In the genomic region with DNA sequence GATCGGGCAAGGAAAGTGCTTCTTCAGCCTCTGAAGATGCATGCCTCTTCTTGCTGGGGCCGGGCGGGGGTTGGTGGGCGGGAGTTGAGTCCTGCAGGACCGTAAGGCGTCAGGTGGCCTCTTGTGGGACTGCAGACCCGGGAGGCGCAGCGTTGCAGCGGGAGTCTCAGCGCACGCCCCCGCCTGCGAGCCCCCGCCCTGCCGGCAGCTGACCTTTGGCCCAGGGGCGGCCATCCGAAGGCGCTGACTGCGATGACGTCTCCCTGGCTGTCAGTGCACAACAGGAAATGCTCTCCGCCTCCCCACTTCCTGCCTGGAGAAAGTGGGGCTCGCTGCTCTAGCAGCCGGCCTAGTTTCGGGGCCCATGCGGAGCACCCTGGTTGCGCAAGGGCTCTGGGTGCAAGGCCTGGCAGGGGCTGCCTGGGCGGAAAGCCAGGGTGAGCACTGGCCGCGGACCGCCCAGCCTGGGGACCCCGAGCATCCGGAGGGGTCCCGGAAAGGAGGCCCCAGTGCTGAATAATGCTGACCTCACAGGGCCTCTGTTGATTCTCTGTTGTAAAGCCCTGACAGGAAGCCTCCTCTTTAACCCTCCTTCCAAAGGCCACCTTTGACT, we compare ENCODE assay signal across 7 mouse cellular contexts. TPM values are rescaled to one million over a fixed set of nuclear protein-coding genes. Genes with fewer than 3 reads are reported as not detected.
DNase-seq lines count a peak whose midpoint lies in the region; ATAC-seq lines count a peak whose summit lies in the region.

No protein-coding gene starts in this region.

- H3K4me2 ChIP-seq in embryonic facial prominence, embryonic 13.5 days, result peak overlapping the region; percentile 86
- H3K4me2 ChIP-seq in limb, embryonic 15.5 days, result peak overlapping the region; percentile 69
- peak overlapping the region; percentile 77 for H3K4me2 ChIP-seq in midbrain, embryonic 16.5 days (ENCODE audit: low read length)

- H3K36me3 ChIP-seq in embryonic facial prominence, embryonic 13.5 days, result no peaks in the 10 kb centered on the region
- no peaks in the 10 kb centered on the region for H3K36me3 ChIP-seq in limb, embryonic 15.5 days
- no peaks in the 10 kb centered on the region for H3K36me3 ChIP-seq in midbrain, embryonic 16.5 days (ENCODE audit: control insufficient read depth, insufficient read depth, low read length)

- WGBS in embryonic facial prominence, embryonic 13.5 days, result under 1% methylated on average over 34 of the region's 34 CpGs
- WGBS in limb, embryonic 15.5 days, result 3% methylated on average over 34 of the region's 34 CpGs
- WGBS in midbrain, embryonic 16.5 days, result 1% methylated on average over 34 of the region's 34 CpGs

- peak overlapping the region; percentile 61 for H3K4me3 ChIP-seq in embryonic facial prominence, embryonic 13.5 days
- H3K4me3 ChIP-seq in limb, embryonic 15.5 days, result peak overlapping the region; percentile 49
- H3K4me3 ChIP-seq in midbrain, embryonic 16.5 days (ENCODE audit: low read depth, low read length), result peak overlapping the region; percentile 48

- H3K27me3 ChIP-seq in embryonic facial prominence, embryonic 13.5 days, result no peaks in the 10 kb centered on the region
- H3K27me3 ChIP-seq in limb, embryonic 15.5 days, result no peaks in the 10 kb centered on the region
- no peaks in the 10 kb centered on the region for H3K27me3 ChIP-seq in midbrain, embryonic 16.5 days (ENCODE audit: control insufficient read depth, insufficient read depth, low read depth, low read length)

- peak; percentile 78 for ATAC-seq in embryonic facial prominence, embryonic 13.5 days (ENCODE audit: insufficient number of reproducible peaks, insufficient read depth, low FRiP score, low TSS enrichment, low read depth)
- peak; percentile 40; the same call in 1 of the 2 replicates for ATAC-seq in limb, embryonic 15.5 days (ENCODE audit: insufficient number of reproducible peaks, low FRiP score, low TSS enrichment, low read depth)
- ATAC-seq in midbrain, embryonic 16.5 days, result peak; percentile 94

- peak; percentile 85 to 90 for DNase-seq in adrenal gland, postnatal 36 days
- peak; percentile 89 to 91 for DNase-seq in heart, adult 9 months (ENCODE audit: low spot score in 2 of 2)
- DNase-seq in kidney, adult 9 months, result peak; percentile 87
- DNase-seq in spleen, adult 18-20 months, result peak; percentile 72 to 73

- H3K9ac ChIP-seq in embryonic facial prominence, embryonic 13.5 days, result peak overlapping the region; percentile 84
- peak overlapping the region; percentile 31 for H3K9ac ChIP-seq in limb, embryonic 15.5 days
- H3K9ac ChIP-seq in midbrain, embryonic 16.5 days (ENCODE audit: low read depth, low read length), result peak overlapping the region; percentile 86

- peaks cover 8% of the 10 kb centered on the region for H3K4me1 ChIP-seq in embryonic facial prominence, embryonic 13.5 days
- peaks cover 9% of the 10 kb centered on the region; the same call in 1 of the 2 replicates for H3K4me1 ChIP-seq in limb, embryonic 15.5 days
- 0 out of 2 replicates have a peak, but pooled peaks cover 9% of the 10 kb centered on the region for H3K4me1 ChIP-seq in midbrain, embryonic 16.5 days (ENCODE audit: control insufficient read depth, insufficient read depth, low read length)

- H3K9me3 ChIP-seq in embryonic facial prominence, embryonic 13.5 days, result no peaks in the 10 kb centered on the region
- no peaks in the 10 kb centered on the region for H3K9me3 ChIP-seq in limb, embryonic 15.5 days
- H3K9me3 ChIP-seq in midbrain, embryonic 16.5 days (replicated peaks; ENCODE audit: control insufficient read depth, low read length, poor library complexity, severe bottlenecking), result no peaks in the 10 kb centered on the region

- peak overlapping the region; percentile 83 for H3K27ac ChIP-seq in embryonic facial prominence, embryonic 13.5 days
- H3K27ac ChIP-seq in limb, embryonic 15.5 days, result peak overlapping the region; percentile 63
- H3K27ac ChIP-seq in midbrain, embryonic 16.5 days (ENCODE audit: low read length), result peak overlapping the region; percentile 82

RNA-seq across cellular contexts. Expression of gene Hivep2, which starts 17.0 kb away (rescaled TPM):
- total RNA-seq in adrenal gland, postnatal 36 days (2021), result 10 to 100 TPM; 33.7 to 35.1 TPM
- polyA plus RNA-seq in embryonic facial prominence, embryonic 13.5 days (2015; fragmentation: Nextera tagmentation; extraction: Ambion mirVana), result 7.3 and 7.7 TPM in 2 replicates
- 7.9 and 9.1 TPM in 2 replicates for polyA plus RNA-seq in limb, embryonic 15.5 days (2015; fragmentation: Nextera tagmentation; extraction: Ambion mirVana)
- 10.7 and 11.0 TPM in 2 replicates for polyA plus RNA-seq in midbrain, embryonic 16.5 days (2015; fragmentation: Nextera tagmentation; extraction: Ambion mirVana)

Comparison
In these comparisons a context has a peak if more than half of its experiments do, and no peak if none do; other contexts are left out.
1. Peak in every context shown above with its lines: DNase-seq, ATAC-seq, H3K4me3 ChIP-seq and H3K27ac ChIP-seq.
2. ATAC-seq: peak in every context shown above with its lines; median percentile 94 in midbrain, embryonic 16.5 days; 78 in embryonic facial prominence, embryonic 13.5 days; 40 in limb, embryonic 15.5 days.
3. H3K9ac ChIP-seq: peak in every context shown above with its lines; median percentile 86 in midbrain, embryonic 16.5 days; 84 in embryonic facial prominence, embryonic 13.5 days; 31 in limb, embryonic 15.5 days.